Mouse (Mus musculus): ENCODE measurements around the gene Rbm44. TPM values are rescaled to one million over a fixed set of nuclear protein-coding genes. Genes with fewer than 3 reads are reported as not detected.

Gene Rbm44
- 11.7 and 14.4 TPM in 2 replicates for polyA plus RNA-seq (2012; rRNA removed)

DNA sequence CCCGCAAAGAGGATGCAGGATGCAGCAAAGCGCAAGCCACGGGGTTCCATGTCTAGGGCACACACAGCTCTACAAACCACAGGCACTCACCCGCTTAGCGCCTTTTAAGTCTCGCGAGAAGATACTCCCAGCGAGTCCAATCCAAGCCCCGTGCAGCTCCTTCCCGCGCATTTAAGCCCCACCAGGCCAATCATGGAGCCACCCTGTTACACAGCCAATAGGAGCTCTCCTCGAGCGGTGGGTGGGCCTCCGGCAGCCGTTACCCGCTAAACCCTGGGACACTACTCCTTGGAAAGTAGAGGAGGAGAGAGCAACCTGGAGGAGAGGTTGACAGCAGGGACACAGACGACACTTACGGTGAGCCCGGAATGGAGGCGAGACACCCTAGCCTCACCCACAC lies at the start of gene Rbm44:
Gene Rbm44, plus strand, starts transcription at position 277 of the 400 bp plus-strand sequence.
- peak within 1 kb of the TSS; percentile 93 for H3K4me3 ChIP-seq (ENCODE audit: control insufficient read depth, low read depth, low read length)
- peak within 1 kb of the TSS; percentile 90 for H3K27ac ChIP-seq (ENCODE audit: control insufficient read depth, insufficient read depth, low read depth, low read length)
- H3K4me1 ChIP-seq (ENCODE audit: control insufficient read depth, insufficient read depth, low read length): peaks cover 2% of the 10 kb centered on the region; the same call in 1 of the 2 replicates
- TF ChIP-seq POLR2A (IDR thresholded peaks at IDR 0.05; ENCODE audit: control insufficient read depth, low read depth, low read length): peak; percentile 83
- no peak for TF ChIP-seq CTCF (IDR thresholded peaks at IDR 0.05; ENCODE audit: control insufficient read depth, insufficient read depth, insufficient replicate concordance, low read depth, low read length)
- H3K27me3 ChIP-seq (ENCODE audit: control insufficient read depth, insufficient read depth, low read length): no peaks in the 10 kb centered on the region
- no peaks in the 10 kb centered on the region for H3K36me3 ChIP-seq (ENCODE audit: control insufficient read depth, insufficient read depth, low read length)

DNA sequence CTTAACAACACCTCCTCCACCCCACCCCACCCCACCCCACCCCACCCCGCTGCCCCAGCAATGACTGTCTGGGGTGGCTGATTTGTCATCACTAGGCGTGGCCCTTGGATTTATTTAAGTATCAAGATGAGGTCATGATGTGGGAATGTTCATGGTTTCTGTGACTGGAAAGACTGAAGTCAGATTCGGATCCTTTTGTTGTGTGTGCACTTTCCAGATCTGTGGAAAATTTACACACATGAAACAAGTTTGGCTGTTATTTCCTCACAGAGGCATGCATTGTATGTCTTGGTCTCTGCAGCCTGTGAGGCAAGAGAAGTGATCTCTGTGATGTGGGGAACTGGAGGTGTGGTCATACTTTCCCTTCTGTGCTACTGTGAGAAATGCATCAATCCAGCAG lies 49.6 kb upstream of the Rbm44 start:
- no peak for TF ChIP-seq POLR2A (IDR thresholded peaks at IDR 0.05; ENCODE audit: control insufficient read depth, low read depth, low read length)
- TF ChIP-seq CTCF (IDR thresholded peaks at IDR 0.05; ENCODE audit: control insufficient read depth, insufficient read depth, insufficient replicate concordance, low read depth, low read length): no peak
- Histone ChIP-seq H3K36me3 (ENCODE audit: control insufficient read depth, insufficient read depth, low read length) (no peaks in the 10 kb centered on the region), H3K4me3 (ENCODE audit: control insufficient read depth, low read depth, low read length) (no peak overlapping the region), H3K4me1 (ENCODE audit: control insufficient read depth, insufficient read depth, low read length) (no peaks in the 10 kb centered on the region), H3K27ac (ENCODE audit: control insufficient read depth, insufficient read depth, low read depth, low read length) (no peak overlapping the region), H3K27me3 (ENCODE audit: control insufficient read depth, insufficient read depth, low read length) (no peaks in the 10 kb centered on the region)

- H3K4me1 ChIP-seq (ENCODE audit: control insufficient read depth, insufficient read depth, low read length): no peaks in the 10 kb centered on the region
- no peak overlapping the region for H3K4me3 ChIP-seq (ENCODE audit: control insufficient read depth, low read depth, low read length)
- H3K36me3 ChIP-seq (ENCODE audit: control insufficient read depth, insufficient read depth, low read length): no peaks in the 10 kb centered on the region
- TF ChIP-seq CTCF (IDR thresholded peaks at IDR 0.05; ENCODE audit: control insufficient read depth, insufficient read depth, insufficient replicate concordance, low read depth, low read length): no peak
- no peak for TF ChIP-seq POLR2A (IDR thresholded peaks at IDR 0.05; ENCODE audit: control insufficient read depth, low read depth, low read length)
- H3K27me3 ChIP-seq (ENCODE audit: control insufficient read depth, insufficient read depth, low read length): no peaks in the 10 kb centered on the region
- no peak overlapping the region for H3K27ac ChIP-seq (ENCODE audit: control insufficient read depth, insufficient read depth, low read depth, low read length)
These were observed 49.0 kb upstream of the Rbm44 start for GRCm38 (mm10) chr1:91095853-91096252.

DNA sequence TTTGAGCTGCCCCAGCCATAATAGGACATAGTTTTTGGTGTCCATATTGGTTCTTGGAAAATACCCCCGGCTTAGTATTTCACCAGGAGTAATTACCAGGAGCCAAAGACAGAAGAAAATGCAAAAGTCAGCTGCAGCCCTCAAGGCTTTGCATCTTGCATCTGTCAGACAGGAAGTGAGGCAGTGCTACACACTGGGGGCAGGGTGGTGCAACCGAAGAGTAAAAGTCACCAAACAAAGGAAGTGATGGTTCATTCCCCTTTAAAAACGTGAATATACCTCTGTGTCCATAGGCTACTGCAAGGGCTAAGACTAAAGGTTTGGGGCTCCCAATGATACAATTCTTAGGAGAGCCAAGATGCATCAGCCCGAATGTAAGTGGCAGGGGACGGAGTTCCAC lies 48.4 kb upstream of the Rbm44 start:
- Histone ChIP-seq H3K27ac (ENCODE audit: control insufficient read depth, insufficient read depth, low read depth, low read length) (no peak overlapping the region), H3K4me3 (ENCODE audit: control insufficient read depth, low read depth, low read length) (peak overlapping the region; percentile 30; the same call in 1 of the 2 replicates), H3K27me3 (ENCODE audit: control insufficient read depth, insufficient read depth, low read length) (no peaks in the 10 kb centered on the region), H3K36me3 (ENCODE audit: control insufficient read depth, insufficient read depth, low read length) (no peaks in the 10 kb centered on the region), H3K4me1 (ENCODE audit: control insufficient read depth, insufficient read depth, low read length) (no peaks in the 10 kb centered on the region)
- TF ChIP-seq POLR2A (IDR thresholded peaks at IDR 0.05; ENCODE audit: control insufficient read depth, low read depth, low read length) (no peak), CTCF (IDR thresholded peaks at IDR 0.05; ENCODE audit: control insufficient read depth, insufficient read depth, insufficient replicate concordance, low read depth, low read length) (no peak)

GRCm38 (mm10) chr1:91097283-91097834 lies 47.5 kb upstream of the Rbm44 start:
- TF ChIP-seq CTCF (IDR thresholded peaks at IDR 0.05; ENCODE audit: control insufficient read depth, insufficient read depth, insufficient replicate concordance, low read depth, low read length) (no peak), POLR2A (IDR thresholded peaks at IDR 0.05; ENCODE audit: control insufficient read depth, low read depth, low read length) (no peak)
- Histone ChIP-seq H3K4me3 (ENCODE audit: control insufficient read depth, low read depth, low read length) (no peak overlapping the region), H3K27me3 (ENCODE audit: control insufficient read depth, insufficient read depth, low read length) (no peaks in the 10 kb centered on the region), H3K27ac (ENCODE audit: control insufficient read depth, insufficient read depth, low read depth, low read length) (no peak overlapping the region), H3K4me1 (ENCODE audit: control insufficient read depth, insufficient read depth, low read length) (no peaks in the 10 kb centered on the region), H3K36me3 (ENCODE audit: control insufficient read depth, insufficient read depth, low read length) (no peaks in the 10 kb centered on the region)

GRCm38 (mm10) chr1:91098887-91099286 lies 46.0 kb upstream of the Rbm44 start:
- no peak for TF ChIP-seq POLR2A (IDR thresholded peaks at IDR 0.05; ENCODE audit: control insufficient read depth, low read depth, low read length)
- peak; percentile 74; the same call in 1 of the 2 replicates for TF ChIP-seq CTCF (IDR thresholded peaks at IDR 0.05; ENCODE audit: control insufficient read depth, insufficient read depth, insufficient replicate concordance, low read depth, low read length)
- no peaks in the 10 kb centered on the region for H3K27me3 ChIP-seq (ENCODE audit: control insufficient read depth, insufficient read depth, low read length)
- no peaks in the 10 kb centered on the region for H3K36me3 ChIP-seq (ENCODE audit: control insufficient read depth, insufficient read depth, low read length)
- no peak overlapping the region for H3K4me3 ChIP-seq (ENCODE audit: control insufficient read depth, low read depth, low read length)
- H3K4me1 ChIP-seq (ENCODE audit: control insufficient read depth, insufficient read depth, low read length): no peaks in the 10 kb centered on the region
- H3K27ac ChIP-seq (ENCODE audit: control insufficient read depth, insufficient read depth, low read depth, low read length): no peak overlapping the region

- no peak overlapping the region for H3K4me3 ChIP-seq (ENCODE audit: control insufficient read depth, low read depth, low read length)
- H3K36me3 ChIP-seq (ENCODE audit: control insufficient read depth, insufficient read depth, low read length): no peaks in the 10 kb centered on the region
- H3K27ac ChIP-seq (ENCODE audit: control insufficient read depth, insufficient read depth, low read depth, low read length): no peak overlapping the region
- TF ChIP-seq POLR2A (IDR thresholded peaks at IDR 0.05; ENCODE audit: control insufficient read depth, low read depth, low read length) (no peak), CTCF (IDR thresholded peaks at IDR 0.05; ENCODE audit: control insufficient read depth, insufficient read depth, insufficient replicate concordance, low read depth, low read length) (no peak)
- H3K4me1 ChIP-seq (ENCODE audit: control insufficient read depth, insufficient read depth, low read length): no peaks in the 10 kb centered on the region
- no peaks in the 10 kb centered on the region for H3K27me3 ChIP-seq (ENCODE audit: control insufficient read depth, insufficient read depth, low read length)
These were observed 43.0 kb upstream of the Rbm44 start for GRCm38 (mm10) chr1:91101709-91102440.
